Mouse (Mus musculus) B cell, adult 2 months (primary cell): Measurements from ENCODE around the gene Gm20662.
A peak's percentile ranks its signal among the peaks of the same experiment; 100 is the strongest.

Source experiments
- DNase-seq, 2 experiments: peaks; one replicate each; pipeline ENCODE4 v3.0.0; 2022

Gene Gm20662

DNA sequence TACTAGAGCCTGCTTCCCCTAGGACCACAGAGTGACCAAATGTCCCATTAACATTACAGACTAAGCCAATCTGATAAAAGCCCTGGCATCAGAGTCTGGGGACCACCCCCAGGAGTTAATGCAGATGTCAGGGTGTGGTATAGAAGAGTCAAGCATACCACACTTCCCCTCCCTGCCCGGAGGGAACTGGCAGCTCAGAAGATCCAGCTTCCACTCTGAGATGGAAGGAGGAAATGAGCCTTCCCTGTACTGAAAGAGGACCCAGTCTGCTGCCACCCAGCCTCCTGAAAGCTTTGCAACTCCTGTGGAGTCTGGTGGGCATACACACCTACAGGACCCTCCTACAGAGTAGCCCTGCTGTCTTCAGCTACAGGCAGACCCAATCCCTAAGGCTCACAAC is 58.9 kb downstream of the Gm20662 start:
- DNase-seq, result no peak

GRCm38 (mm10) chr9:108055661-108056237 is 59.6 kb downstream of the Gm20662 start:
- DNase-seq, result no peak

DNA sequence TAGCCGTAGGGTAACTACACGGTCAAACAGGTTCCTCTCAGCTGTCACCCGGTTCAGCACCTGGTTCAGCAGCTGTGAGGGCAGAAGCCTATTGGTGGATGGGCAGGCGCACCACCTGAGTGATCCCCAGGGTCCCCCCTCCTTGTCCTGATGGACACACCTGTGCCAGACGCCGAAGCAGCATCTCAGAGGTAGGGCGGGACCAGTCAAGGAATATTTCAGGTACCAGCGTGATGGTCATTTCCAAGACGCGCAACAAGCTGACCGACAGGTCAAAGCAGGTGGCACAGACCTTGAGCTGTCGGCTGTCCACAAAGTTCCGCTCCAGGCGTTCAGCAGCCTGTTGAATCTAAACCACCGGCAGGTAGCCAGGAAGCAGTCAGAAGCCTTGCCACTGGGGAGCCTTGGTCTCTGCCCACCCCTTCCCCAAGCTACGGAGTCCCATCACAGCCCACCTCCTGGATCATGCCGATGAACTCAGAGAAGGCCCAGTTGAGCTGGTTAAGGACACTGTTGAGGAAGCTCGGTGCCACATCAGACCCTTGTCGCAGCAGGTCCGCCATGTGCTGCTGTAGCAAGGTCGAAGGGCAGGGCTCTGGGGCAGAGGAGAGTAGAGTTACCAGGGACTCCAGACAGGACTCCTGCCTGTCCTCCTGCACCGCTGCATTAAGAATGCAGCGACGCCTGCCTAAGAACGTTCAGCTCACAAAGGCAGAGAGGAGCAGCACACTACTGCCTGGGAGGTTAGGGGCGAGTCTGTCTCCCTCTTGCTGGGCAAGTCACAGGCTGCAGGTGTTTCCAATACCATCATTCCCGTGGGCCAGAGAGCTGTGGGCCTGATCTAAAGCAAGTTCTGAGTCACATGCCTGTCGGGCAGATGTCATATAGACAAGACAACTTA is 60.5 kb downstream of the Gm20662 start:
- no peak for DNase-seq

DNA sequence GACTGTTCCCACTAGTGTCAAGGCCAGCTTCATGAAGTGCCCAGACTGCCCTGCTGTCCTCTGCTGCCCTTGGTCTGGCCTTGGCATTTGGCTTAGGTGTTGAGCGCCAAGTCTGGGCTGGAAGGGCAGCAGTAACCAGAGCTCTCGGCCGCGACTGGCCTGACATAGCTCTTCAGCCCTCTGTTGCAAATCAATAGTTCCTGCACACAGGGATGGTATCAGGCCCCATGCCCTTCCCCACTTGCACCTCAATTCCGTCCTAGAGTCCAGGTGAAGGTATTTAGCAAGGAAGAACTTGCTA is 61.1 kb downstream of the Gm20662 start:
- DNase-seq, result no peak

DNA sequence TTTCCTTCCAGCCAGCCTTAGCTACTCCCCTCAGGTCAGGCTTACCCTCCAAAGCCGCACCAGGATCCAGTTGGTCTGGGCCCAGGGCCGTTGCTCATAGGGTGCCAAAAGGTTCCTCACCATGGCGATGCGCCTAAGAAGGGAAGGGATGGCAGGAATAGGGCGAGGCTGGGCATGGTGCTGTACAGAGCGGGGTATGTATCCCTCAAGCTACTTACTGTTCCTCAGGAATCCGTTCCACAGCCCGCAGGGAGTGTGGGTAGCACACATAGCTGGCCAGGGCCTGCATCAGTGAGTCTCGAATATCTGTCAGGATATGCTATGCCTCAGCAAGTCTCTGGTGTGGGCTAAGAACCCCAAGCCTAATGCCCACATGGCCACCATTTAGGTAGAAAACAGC is 62.1 kb downstream of the Gm20662 start:
- DNase-seq, result no peak

GRCm38 (mm10) chr9:108062142-108062541 is 66.0 kb downstream of the Gm20662 start:
- no peak for DNase-seq

- no peak for DNase-seq
These were observed 67.2 kb downstream of the Gm20662 start for GRCm38 (mm10) chr9:108063361-108063760.

- peak; percentile 59 to 69 for DNase-seq
These were observed 69.4 kb downstream of the Gm20662 start for GRCm38 (mm10) chr9:108065491-108066011.

- no peak for DNase-seq
These were observed 71.0 kb downstream of the Gm20662 start for GRCm38 (mm10) chr9:108067199-108067598.

DNA sequence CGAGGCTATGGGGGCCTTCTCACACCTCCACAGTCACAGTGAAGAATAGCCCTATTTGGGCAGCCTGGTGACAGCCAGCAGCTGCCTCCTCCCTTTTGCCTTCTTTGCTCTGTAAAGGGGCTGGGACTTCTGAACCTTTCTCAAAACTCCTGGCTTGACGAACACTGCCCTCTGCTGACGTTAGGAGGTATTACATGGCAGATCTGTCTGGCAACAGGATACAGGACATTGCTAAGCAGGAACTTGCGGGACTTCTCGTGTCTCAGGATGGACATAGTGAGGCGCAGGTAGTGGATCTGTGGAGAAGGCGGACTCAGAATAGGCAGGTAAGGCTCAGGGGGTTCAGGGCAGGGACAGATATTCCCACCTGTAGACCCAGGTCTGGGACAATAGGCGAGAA is 71.8 kb downstream of the Gm20662 start:
- DNase-seq, result peak; percentile 88

GRCm38 (mm10) chr9:108069007-108069406 is 72.9 kb downstream of the Gm20662 start:
- DNase-seq, result no peak

- DNase-seq, result no peak
These were observed 73.4 kb downstream of the Gm20662 start for GRCm38 (mm10) chr9:108069529-108069928.

GRCm38 (mm10) chr9:108071801-108072200 is 75.7 kb downstream of the Gm20662 start:
- no peak for DNase-seq

GRCm38 (mm10) chr9:108072481-108072924 is 76.4 kb downstream of the Gm20662 start:
- no peak for DNase-seq

DNA sequence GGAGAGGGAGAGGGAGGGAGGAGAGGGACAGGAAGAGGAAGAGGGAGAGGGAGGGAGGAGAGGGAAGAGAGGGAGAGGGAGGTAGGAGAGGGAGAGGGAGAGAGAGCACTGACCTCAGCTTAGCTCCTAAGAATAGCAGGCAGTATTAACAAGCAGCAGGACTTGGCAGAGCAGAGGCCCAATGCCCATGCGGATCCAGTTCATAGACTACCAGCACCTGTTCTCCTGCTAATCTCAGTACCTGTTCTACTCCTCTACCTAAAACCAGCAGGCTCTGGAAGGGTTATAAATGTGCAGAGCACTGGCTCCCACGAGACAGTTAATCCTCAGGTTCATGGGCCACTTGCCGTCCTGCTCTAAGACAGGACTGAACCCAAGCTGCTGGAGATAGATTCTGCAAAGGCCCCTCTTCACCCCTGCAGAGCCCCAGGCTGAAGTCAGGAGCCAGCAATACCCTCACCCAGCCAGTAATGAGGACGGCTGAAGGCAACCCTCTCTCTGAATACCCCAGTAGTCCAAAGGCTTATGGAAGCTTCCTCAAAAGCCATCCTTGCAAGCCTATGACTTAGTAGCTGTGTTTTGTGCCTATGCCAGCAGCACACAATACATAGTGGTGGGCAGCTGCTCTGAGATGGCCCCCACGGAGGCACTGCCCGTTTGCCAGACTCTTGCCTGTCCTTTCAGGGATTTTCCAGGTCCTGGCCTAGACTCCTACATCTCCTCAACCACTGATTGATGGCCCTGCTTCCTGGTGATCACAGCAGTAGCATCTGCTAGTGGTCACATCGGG is 77.2 kb downstream of the Gm20662 start:
- DNase-seq, result no peak

DNA sequence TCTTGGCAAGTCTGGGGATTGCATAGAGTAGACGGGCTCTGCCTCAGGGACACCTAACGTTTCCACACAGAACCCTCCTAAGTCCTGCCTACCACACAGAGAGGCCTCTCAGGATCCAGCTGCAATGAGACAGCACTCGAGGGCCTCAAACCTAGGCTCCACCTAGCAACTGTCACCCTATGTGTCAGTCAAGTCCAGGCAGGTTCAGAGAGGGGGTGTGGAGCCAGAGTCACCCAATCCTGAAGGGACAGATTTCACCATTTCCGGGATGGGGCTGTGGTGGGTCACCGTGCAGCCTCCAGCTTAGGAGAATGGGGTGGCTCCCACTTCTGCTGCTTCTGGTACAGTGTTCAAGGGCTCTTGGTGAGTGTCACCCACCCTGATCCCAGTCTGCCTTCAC is 84.0 kb downstream of the Gm20662 start, which contains the start of gene Mst1:
Gene Mst1 (plus strand): TSS at position 269 of the 400 bp plus-strand sequence.
- DNase-seq, result no peak

DNA sequence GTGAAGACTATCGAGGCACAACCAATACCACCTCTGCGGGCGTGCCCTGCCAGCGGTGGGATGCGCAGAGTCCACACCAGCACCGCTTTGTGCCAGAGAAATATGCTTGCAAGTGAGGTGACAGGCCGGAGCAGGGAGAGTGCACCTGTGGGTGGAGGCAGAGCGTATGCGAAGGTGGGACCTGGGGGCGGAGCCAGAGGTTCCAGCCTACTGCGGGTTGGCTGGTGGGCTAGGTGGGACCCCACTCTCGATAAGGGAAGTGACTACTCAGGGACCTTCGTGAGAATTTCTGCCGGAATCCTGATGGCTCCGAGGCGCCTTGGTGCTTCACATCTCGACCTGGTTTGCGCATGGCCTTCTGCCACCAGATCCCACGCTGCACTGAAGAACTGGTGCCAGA is 86.4 kb downstream of the Gm20662 start:
- DNase-seq, result no peak

GRCm38 (mm10) chr9:108082988-108083431 is 86.9 kb downstream of the Gm20662 start, which contains the start of gene Rnf123:
Rnf123 (minus strand) TSS chr9:108083346.
- DNase-seq, result peak; percentile 36 to 41

DNA sequence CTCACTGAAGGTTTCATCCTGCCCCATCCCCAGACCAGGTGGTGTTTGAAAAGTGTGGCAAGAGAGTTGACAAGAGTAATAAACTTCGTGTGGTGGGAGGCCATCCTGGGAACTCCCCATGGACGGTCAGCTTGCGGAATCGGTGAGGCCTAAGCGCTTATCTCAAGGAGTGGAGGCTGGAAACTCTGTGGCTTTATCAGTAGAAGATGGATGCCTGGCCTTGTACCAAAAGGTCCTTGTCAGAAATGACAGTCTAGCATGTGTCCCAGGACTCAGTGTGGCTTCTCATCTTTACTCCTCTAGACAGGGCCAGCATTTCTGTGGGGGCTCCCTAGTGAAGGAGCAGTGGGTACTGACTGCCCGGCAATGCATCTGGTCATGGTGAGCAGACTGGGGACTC is 87.4 kb downstream of the Gm20662 start:
- DNase-seq, result no peak

GRCm38 (mm10) chr9:108085261-108085660 is 89.1 kb downstream of the Gm20662 start:
- DNase-seq, result no peak

GRCm38 (mm10) chr9:108090611-108091120 is 94.5 kb downstream of the Gm20662 start:
- no peak for DNase-seq

DNA sequence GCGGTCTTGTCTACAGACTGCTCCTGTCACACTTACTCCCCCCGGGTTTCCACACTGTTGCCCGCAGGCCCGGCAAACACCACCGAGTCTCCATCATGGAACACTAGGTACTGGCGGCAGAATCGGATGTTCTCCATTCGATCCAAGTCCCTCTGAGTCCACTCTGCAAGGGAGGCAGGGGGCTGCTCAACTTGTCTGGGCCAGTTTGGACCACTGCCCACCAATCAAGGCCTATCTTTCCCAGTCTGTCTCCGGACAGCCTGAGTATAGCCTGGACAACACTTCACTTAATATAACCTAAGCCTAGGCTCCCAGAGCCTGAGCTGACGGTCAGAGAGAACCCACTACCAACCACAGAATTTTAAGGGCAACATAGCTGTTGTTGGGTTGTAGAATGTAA is 97.4 kb downstream of the Gm20662 start:
- no peak for DNase-seq
